Mouse (Mus musculus): Measurements from ENCODE around the gene Myb. TPM values are rescaled to one million over a fixed set of nuclear protein-coding genes. Genes with fewer than 3 reads are reported as not detected.

Gene Myb
- total and polyA plus RNA-seq, 3 experiments, result 133 to 245 (median 155) TPM

- Histone ChIP-seq H3K4me1 (ENCODE audit: control insufficient read depth in 1 of 2, insufficient read depth in 2 of 2, low read length in 2 of 2) (peaks cover 0 to 7% of the 10 kb centered on the region in 2 experiments; a peak in 2 of 4 replicates), H3K27me3 (ENCODE audit: control insufficient read depth in 1 of 2, insufficient read depth in 2 of 2, low read length in 2 of 2) (no peaks in the 10 kb centered on the region), H3K9ac (ENCODE audit: control insufficient read depth, low read depth, low read length, poor library complexity, severe bottlenecking) (no peak overlapping the region), H3K36me3 (ENCODE audit: control insufficient read depth in 1 of 2, insufficient read depth in 2 of 2, low read length in 2 of 2) (peaks cover 0 to 5% of the 10 kb centered on the region in 2 experiments; a peak in 2 of 4 replicates), H3K9me3 (replicated peaks; ENCODE audit: insufficient read depth, low read length) (no peaks in the 10 kb centered on the region), H3K79me2 (ENCODE audit: control insufficient read depth, insufficient read depth, low read length, poor library complexity) (no peaks in the 10 kb centered on the region), H3K27ac (ENCODE audit: control insufficient read depth, low read depth, low read length) (no peak overlapping the region), H3K4me3 (ENCODE audit: control insufficient read depth in 1 of 2, insufficient read depth in 1 of 2, low read depth in 2 of 2, low read length in 2 of 2) (no peak overlapping the region)
- no peak for TF ChIP-seq ETS1 (IDR thresholded peaks at IDR 0.05; ENCODE audit: low read depth, low read length)
- TF ChIP-seq MYB (IDR thresholded peaks at IDR 0.05; ENCODE audit: low read depth, low read length), result no peak
- TF ChIP-seq ZNF384 (IDR thresholded peaks at IDR 0.05; ENCODE audit: low read depth, low read length), result no peak
- TF ChIP-seq GABPA (IDR thresholded peaks at IDR 0.05; ENCODE audit: low read depth, low read length), result no peak
- peak; percentile 58 for TF ChIP-seq TAL1 (IDR thresholded peaks at IDR 0.05; ENCODE audit: low read length)
- peak; percentile 19; the same call in 1 of the 2 replicates for TF ChIP-seq GATA1 (IDR thresholded peaks at IDR 0.05; ENCODE audit: low read depth, low read length)
- TF ChIP-seq EP300 (IDR thresholded peaks at IDR 0.05; ENCODE audit: low read depth in 1 of 2, low read length in 2 of 2), result peak; percentile 38 to 55; a peak in 3 of 4 replicates
- peak; percentile 55 for DNase-seq (ENCODE audit: low read depth, low spot score)
Measured at GRCm38 (mm10) chr10:21108182-21108581, 52.6 kb downstream of the Myb start.

- Histone ChIP-seq H3K4me1 (ENCODE audit: control insufficient read depth in 1 of 2, insufficient read depth in 2 of 2, low read length in 2 of 2) (peaks cover 0 to 7% of the 10 kb centered on the region in 2 experiments; a peak in 2 of 4 replicates), H3K4me3 (ENCODE audit: control insufficient read depth in 1 of 2, insufficient read depth in 1 of 2, low read depth in 2 of 2, low read length in 2 of 2) (no peak overlapping the region), H3K79me2 (ENCODE audit: control insufficient read depth, insufficient read depth, low read length, poor library complexity) (no peaks in the 10 kb centered on the region), H3K9me3 (replicated peaks; ENCODE audit: insufficient read depth, low read length) (no peaks in the 10 kb centered on the region), H3K27ac (ENCODE audit: control insufficient read depth, low read depth, low read length) (no peak overlapping the region), H3K27me3 (ENCODE audit: control insufficient read depth in 1 of 2, insufficient read depth in 2 of 2, low read length in 2 of 2) (no peaks in the 10 kb centered on the region), H3K9ac (ENCODE audit: control insufficient read depth, low read depth, low read length, poor library complexity, severe bottlenecking) (no peak overlapping the region), H3K36me3 (ENCODE audit: control insufficient read depth in 1 of 2, insufficient read depth in 2 of 2, low read length in 2 of 2) (peaks cover 0 to 5% of the 10 kb centered on the region in 2 experiments; a peak in 2 of 4 replicates)
- no peak for DNase-seq (ENCODE audit: low read depth, low spot score)
- TF ChIP-seq ZMIZ1 (IDR thresholded peaks at IDR 0.05; ENCODE audit: low read depth, low read length), result no peak
- TF ChIP-seq USF1 (IDR thresholded peaks at IDR 0.05; ENCODE audit: low read depth, low read length), result no peak
- TF ChIP-seq ZKSCAN1 (IDR thresholded peaks at IDR 0.05; ENCODE audit: low read depth, low read length), result no peak
- TF ChIP-seq BHLHE40 (IDR thresholded peaks at IDR 0.05; ENCODE audit: borderline replicate concordance, low read depth, low read length), result no peak
- no peak for TF ChIP-seq EP300 (IDR thresholded peaks at IDR 0.05; ENCODE audit: low read depth in 1 of 2, low read length in 2 of 2)
- TF ChIP-seq ELF1 (IDR thresholded peaks at IDR 0.05; ENCODE audit: low read depth, low read length), result no peak
Measured at GRCm38 (mm10) chr10:21105206-21105605, 55.6 kb downstream of the Myb start.

GRCm38 (mm10) chr10:21102689-21103088, 58.1 kb downstream of the Myb start:
- H3K4me1 ChIP-seq (ENCODE audit: control insufficient read depth in 1 of 2, insufficient read depth in 2 of 2, low read length in 2 of 2), result no peaks in the 10 kb centered on the region
- TF ChIP-seq TCF12 (IDR thresholded peaks at IDR 0.05; ENCODE audit: low read depth, low read length), result no peak
- TF ChIP-seq JUND (IDR thresholded peaks at IDR 0.05; ENCODE audit: low read depth, low read length), result no peak
- TF ChIP-seq SIN3A (IDR thresholded peaks at IDR 0.05; ENCODE audit: low read length), result no peak
- TF ChIP-seq HCFC1 (IDR thresholded peaks at IDR 0.05; ENCODE audit: low read depth, low read length), result no peak
- TF ChIP-seq TBP (IDR thresholded peaks at IDR 0.05; ENCODE audit: low read depth, low read length), result no peak
- TF ChIP-seq ZNF384 (IDR thresholded peaks at IDR 0.05; ENCODE audit: low read depth, low read length), result no peak
- no peak for TF ChIP-seq CTCF (IDR thresholded peaks at IDR 0.05 in 2 of 3, conservative IDR thresholded peaks at IDR 0.05 in 1 of 3; ENCODE audit: control insufficient read depth in 1 of 3, insufficient read depth in 1 of 3, low read depth in 2 of 3, low read length in 3 of 3, poor library complexity in 1 of 3, severe bottlenecking in 1 of 3)
- TF ChIP-seq USF1 (IDR thresholded peaks at IDR 0.05; ENCODE audit: low read depth, low read length), result no peak
- TF ChIP-seq ETS1 (IDR thresholded peaks at IDR 0.05; ENCODE audit: low read depth, low read length), result no peak
- no peak for TF ChIP-seq ELF1 (IDR thresholded peaks at IDR 0.05; ENCODE audit: low read depth, low read length)
- no peak for TF ChIP-seq POLR2AphosphoS5 (IDR thresholded peaks at IDR 0.05; ENCODE audit: borderline replicate concordance, low read depth, low read length)
- TF ChIP-seq GABPA (IDR thresholded peaks at IDR 0.05; ENCODE audit: low read depth, low read length), result no peak
- no peak for TF ChIP-seq MAX (IDR thresholded peaks at IDR 0.05; ENCODE audit: low read length)
- no peak for TF ChIP-seq POLR2A (IDR thresholded peaks at IDR 0.05; ENCODE audit: control insufficient read depth in 1 of 2, insufficient read depth in 1 of 2, low read depth in 1 of 2, low read length in 2 of 2, poor library complexity in 1 of 2)
- no peak for TF ChIP-seq KAT2A (conservative IDR thresholded peaks at IDR 0.05; ENCODE audit: low read depth, low read length)
- no peak for TF ChIP-seq MYC (IDR thresholded peaks at IDR 0.05; ENCODE audit: low read depth, low read length)
- TF ChIP-seq MEF2A (IDR thresholded peaks at IDR 0.05; ENCODE audit: extremely low read depth, insufficient replicate concordance, low read depth, low read length, poor library complexity, severe bottlenecking), result no peak
- no peak for TF ChIP-seq NELFE (IDR thresholded peaks at IDR 0.05; ENCODE audit: low read depth, low read length)
- no peak for TF ChIP-seq ZC3H11A (IDR thresholded peaks at IDR 0.05; ENCODE audit: low read depth, low read length)

More at GRCm38 (mm10) chr10:21102689-21103088, 58.1 kb downstream of the Myb start:
- no peak for DNase-seq (ENCODE audit: low read depth, low spot score)
- H3K9me3 ChIP-seq (replicated peaks; ENCODE audit: insufficient read depth, low read length), result no peaks in the 10 kb centered on the region
- H3K9ac ChIP-seq (ENCODE audit: control insufficient read depth, low read depth, low read length, poor library complexity, severe bottlenecking), result no peak overlapping the region
- no peak overlapping the region for H3K4me3 ChIP-seq (ENCODE audit: control insufficient read depth in 1 of 2, insufficient read depth in 1 of 2, low read depth in 2 of 2, low read length in 2 of 2)
- H3K27ac ChIP-seq (ENCODE audit: control insufficient read depth, low read depth, low read length), result no peak overlapping the region
- H3K79me2 ChIP-seq (ENCODE audit: control insufficient read depth, insufficient read depth, low read length, poor library complexity), result no peaks in the 10 kb centered on the region
- H3K36me3 ChIP-seq (ENCODE audit: control insufficient read depth in 1 of 2, insufficient read depth in 2 of 2, low read length in 2 of 2), result no peaks in the 10 kb centered on the region
- H3K27me3 ChIP-seq (ENCODE audit: control insufficient read depth in 1 of 2, insufficient read depth in 2 of 2, low read length in 2 of 2), result no peaks in the 10 kb centered on the region

All from MEL (cell line).